Mouse (Mus musculus) limb, embryonic 11.5 days (tissue): ENCODE results near the gene Acap2. TPM values are rescaled to one million over a fixed set of nuclear protein-coding genes. Genes with fewer than 3 reads are reported as not detected.

Experiments
- ATAC-seq: fragments of 200-750 bp; cut with Nextera tagmentation; 2 replicates; pipeline ENCODE4 v1.8.0; 2017; ENCODE audit warnings: low read depth; ENCODE audit not compliant: insufficient number of reproducible peaks, low FRiP score, low TSS enrichment
- DNase-seq: peaks from one replicate; pipeline ENCODE4 v3.0.0-alpha.2; 2015; ENCODE audit warnings: low spot score
- H3K27ac ChIP-seq: fragments of 300-500 bp; sonication (generic); replicated peaks from 2 replicates; pipeline ENCODE4 v1.5.1; 2014; ENCODE audit warnings: low read depth, mild to moderate bottlenecking, low read length
- H3K27me3 ChIP-seq: fragments of 300-500 bp; sonication (generic); 2 replicates; pipeline ENCODE4 v1.6.1; 2014; ENCODE audit warnings: mild to moderate bottlenecking, low read length, mixed read lengths; ENCODE audit not compliant: control insufficient read depth, insufficient read depth
- H3K36me3 ChIP-seq: fragments of 300-500 bp; sonication (generic); 2 replicates; pipeline ENCODE4 v1.6.1; 2014; ENCODE audit warnings: mild to moderate bottlenecking, low read length, moderate library complexity, mixed read lengths; ENCODE audit not compliant: control insufficient read depth, insufficient read depth
- H3K4me1 ChIP-seq: fragments of 300-500 bp; sonication (generic); 2 replicates; pipeline ENCODE4 v1.6.1; 2014; ENCODE audit warnings: low read length, mixed read lengths; ENCODE audit not compliant: control insufficient read depth, insufficient read depth
- H3K4me2 ChIP-seq: fragments of 300-500 bp; sonication (generic); 2 replicates; pipeline ENCODE4 v1.6.1; 2014; ENCODE audit warnings: low read depth, mild to moderate bottlenecking, moderate library complexity; ENCODE audit not compliant: severe bottlenecking
- H3K4me3 ChIP-seq: fragments of 300-500 bp; sonication (generic); 2 replicates; pipeline ENCODE4 v1.5.1; 2014; ENCODE audit warnings: low read depth, low read length
- H3K9ac ChIP-seq: fragments of 300-500 bp; sonication (generic); 2 replicates; pipeline ENCODE4 v1.6.1; 2014; ENCODE audit warnings: mild to moderate bottlenecking, low read length
- H3K9me3 ChIP-seq: fragments of 300-500 bp; sonication (generic); 2 replicates; pipeline ENCODE4 v1.6.1; 2016; ENCODE audit warnings: low read length; ENCODE audit not compliant: control insufficient read depth
- WGBS: fragments of 180-500 bp; shearing (Covaris S2); extraction: QIAGEN DNeasy Blood & Tissue Kit; methylation state at CpG from one replicate; pipeline ENCODE4 v1.1.7; 2014; 5-methylcytosine and 5-hydroxymethylcytosine counted together
- polyA plus RNA-seq: library from polyadenylated mRNA; unstranded; fragments of >200 nt; fragmentation: Nextera tagmentation; extraction: Ambion mirVana; gene quantifications from 2 replicates; pipeline ENCODE4 v1.2.1, GENCODE M21; 2014

The Acap2 gene
- polyA plus RNA-seq, 1 experiment from 2014 or later: 18.0 TPM

DNA sequence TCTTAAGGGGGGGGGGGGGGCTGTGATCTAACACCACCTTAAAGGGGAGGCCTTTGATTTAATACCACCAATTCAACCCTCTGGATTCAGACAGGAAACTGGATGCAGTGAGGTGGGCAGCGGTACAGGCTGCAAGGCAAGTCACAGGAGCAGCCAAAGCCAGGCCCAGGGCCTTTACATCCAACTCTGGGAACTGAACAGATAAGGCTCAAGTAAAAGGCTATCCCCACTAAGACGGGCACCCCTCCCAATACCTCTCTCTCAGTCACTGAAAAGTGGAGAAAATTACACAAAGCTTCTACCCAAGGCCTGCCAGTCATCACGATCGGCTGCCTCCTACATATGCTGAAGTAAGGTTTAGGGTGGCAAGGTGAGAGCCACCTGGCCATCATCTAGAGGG, 141.3 kb downstream of the Acap2 start:
- Histone ChIP-seq H3K9me3 (no peaks in the 10 kb centered on the region), H3K27me3 (no peaks in the 10 kb centered on the region), H3K27ac (no peak overlapping the region), H3K9ac (no peak overlapping the region), H3K36me3 (no peaks in the 10 kb centered on the region), H3K4me1 (peaks cover 27% of the 10 kb centered on the region), H3K4me2 (no peak overlapping the region), H3K4me3 (no peak overlapping the region)
- DNase-seq (no peak), ATAC-seq (no peak)
- 79% methylated on average over 4 of the region's 4 CpGs for WGBS

DNA sequence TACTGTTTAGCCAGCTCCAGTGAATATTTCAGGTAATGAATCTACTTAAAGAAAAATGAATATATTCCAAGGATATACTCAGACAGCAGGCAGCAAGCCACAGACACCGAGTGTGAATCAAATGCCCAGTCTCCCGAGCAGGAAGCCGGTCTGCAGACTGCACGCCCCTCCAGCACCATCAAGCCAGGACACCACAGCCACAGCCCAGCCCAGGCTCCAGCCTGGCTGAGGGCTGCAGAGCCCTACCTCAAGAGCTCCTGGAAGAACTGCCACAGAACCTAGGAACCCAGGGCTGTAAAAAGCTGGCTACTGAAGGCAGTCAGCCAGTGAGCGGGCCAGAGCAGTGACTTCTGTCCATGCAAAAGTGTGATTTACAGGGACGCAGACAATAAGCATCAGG, 148.2 kb downstream of the Acap2 start:
- 64% methylated on average over 6 of the region's 6 CpGs for WGBS
- no peak overlapping the region for H3K4me2 ChIP-seq
- H3K36me3 ChIP-seq: no peaks in the 10 kb centered on the region
- H3K4me3 ChIP-seq: no peak overlapping the region
- H3K27ac ChIP-seq: 0 out of 2 replicates have a peak overlapping the region, but pooled peaks have one; percentile 30
- ATAC-seq (no peak), DNase-seq (no peak)
- peaks cover 2% of the 10 kb centered on the region; the same call in 1 of the 2 replicates for H3K4me1 ChIP-seq
- H3K9ac ChIP-seq: no peak overlapping the region
- H3K27me3 ChIP-seq: no peaks in the 10 kb centered on the region
- no peaks in the 10 kb centered on the region for H3K9me3 ChIP-seq

DNA sequence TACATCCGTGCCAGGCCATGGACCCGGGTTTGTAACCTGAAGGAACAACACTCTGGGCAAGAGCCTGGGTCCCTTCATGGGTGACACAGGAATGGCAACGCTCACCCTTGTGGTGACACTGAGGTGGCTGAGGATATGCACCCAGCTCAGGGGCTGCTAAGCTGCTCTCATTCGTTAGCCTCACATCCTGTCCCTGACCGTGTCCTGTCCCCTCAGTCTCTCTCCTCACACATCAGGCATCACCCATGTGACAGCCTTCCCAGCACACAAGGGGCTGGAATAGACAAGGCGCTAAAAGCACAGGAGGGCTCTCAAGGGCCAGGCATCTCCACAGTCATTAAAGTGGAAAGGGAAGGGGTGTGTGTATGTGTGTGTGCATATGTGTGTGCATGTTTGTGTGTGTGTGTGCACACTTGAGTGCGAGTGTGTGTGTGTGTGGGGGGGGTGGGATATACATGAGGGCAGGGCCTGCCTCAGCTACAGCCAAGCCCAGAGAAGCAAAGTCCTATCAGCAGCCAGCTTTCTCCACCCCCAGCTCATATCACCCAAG, 148.8 kb downstream of the Acap2 start:
- WGBS: 62% methylated on average over 7 of the region's 7 CpGs

DNA sequence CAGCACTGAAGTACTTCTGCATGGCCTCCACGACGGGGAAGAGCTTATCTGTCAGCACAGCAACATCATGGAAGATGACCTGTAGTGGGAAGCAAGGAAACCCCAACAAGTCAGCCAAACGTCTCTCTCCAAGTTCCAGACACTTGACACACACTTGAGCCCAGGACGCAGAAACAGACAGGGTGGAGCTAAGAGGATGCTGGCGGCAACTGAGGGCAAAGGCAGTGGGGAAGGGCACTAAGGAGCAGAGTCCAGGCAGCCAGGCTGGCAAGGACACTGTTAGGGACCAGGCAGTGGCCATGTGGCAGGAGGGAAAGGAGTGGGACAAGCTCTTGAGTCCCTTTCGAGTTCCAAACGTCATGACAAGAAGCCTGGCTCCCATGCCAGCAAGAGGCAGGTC, 150.3 kb downstream of the Acap2 start:
- Histone ChIP-seq H3K4me2 (no peak overlapping the region), H3K36me3 (no peaks in the 10 kb centered on the region), H3K9ac (no peak overlapping the region), H3K4me3 (no peak overlapping the region), H3K4me1 (no peaks in the 10 kb centered on the region; the same call in 1 of the 2 replicates), H3K27ac (no peak overlapping the region), H3K27me3 (no peaks in the 10 kb centered on the region), H3K9me3 (no peaks in the 10 kb centered on the region)
- WGBS: 90% methylated on average over 7 of the region's 7 CpGs
- ATAC-seq (no peak), DNase-seq (no peak)

More for the DNA sequence above, 148.8 kb downstream of the Acap2 start:
- Histone ChIP-seq H3K4me3 (no peak overlapping the region), H3K4me1 (peaks cover 2% of the 10 kb centered on the region; the same call in 1 of the 2 replicates), H3K9me3 (no peaks in the 10 kb centered on the region), H3K36me3 (no peaks in the 10 kb centered on the region), H3K27me3 (no peaks in the 10 kb centered on the region), H3K4me2 (no peak overlapping the region), H3K9ac (no peak overlapping the region), H3K27ac (no peak overlapping the region)
- ATAC-seq: no peak
- DNase-seq: no peak

DNA sequence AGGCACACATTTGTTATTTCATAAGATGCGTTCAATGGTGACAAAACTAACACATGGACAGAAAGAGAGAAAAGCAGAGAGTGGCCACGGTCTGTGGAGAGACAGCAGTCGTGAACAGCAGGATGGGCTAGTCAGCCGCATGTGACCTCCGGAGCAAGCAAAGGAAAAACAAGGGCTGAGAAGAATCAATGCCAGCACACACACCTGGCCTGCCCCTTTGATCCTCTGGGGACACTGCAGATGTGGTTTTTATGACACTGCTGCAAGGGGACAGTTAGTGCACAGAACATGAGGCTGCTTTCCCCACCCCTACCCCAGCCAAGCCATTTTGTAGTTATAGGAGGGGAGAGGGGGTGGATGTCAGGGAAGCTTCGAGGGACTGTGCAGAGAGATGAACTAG, 152.9 kb downstream of the Acap2 start:
- Histone ChIP-seq H3K4me1 (no peaks in the 10 kb centered on the region; the same call in 1 of the 2 replicates), H3K27ac (no peak overlapping the region), H3K4me3 (no peak overlapping the region), H3K36me3 (no peaks in the 10 kb centered on the region), H3K4me2 (no peak overlapping the region), H3K27me3 (no peaks in the 10 kb centered on the region), H3K9me3 (no peaks in the 10 kb centered on the region), H3K9ac (no peak overlapping the region)
- no peak for ATAC-seq
- no peak for DNase-seq
- 53% methylated on average over 6 of the region's 6 CpGs for WGBS

DNA sequence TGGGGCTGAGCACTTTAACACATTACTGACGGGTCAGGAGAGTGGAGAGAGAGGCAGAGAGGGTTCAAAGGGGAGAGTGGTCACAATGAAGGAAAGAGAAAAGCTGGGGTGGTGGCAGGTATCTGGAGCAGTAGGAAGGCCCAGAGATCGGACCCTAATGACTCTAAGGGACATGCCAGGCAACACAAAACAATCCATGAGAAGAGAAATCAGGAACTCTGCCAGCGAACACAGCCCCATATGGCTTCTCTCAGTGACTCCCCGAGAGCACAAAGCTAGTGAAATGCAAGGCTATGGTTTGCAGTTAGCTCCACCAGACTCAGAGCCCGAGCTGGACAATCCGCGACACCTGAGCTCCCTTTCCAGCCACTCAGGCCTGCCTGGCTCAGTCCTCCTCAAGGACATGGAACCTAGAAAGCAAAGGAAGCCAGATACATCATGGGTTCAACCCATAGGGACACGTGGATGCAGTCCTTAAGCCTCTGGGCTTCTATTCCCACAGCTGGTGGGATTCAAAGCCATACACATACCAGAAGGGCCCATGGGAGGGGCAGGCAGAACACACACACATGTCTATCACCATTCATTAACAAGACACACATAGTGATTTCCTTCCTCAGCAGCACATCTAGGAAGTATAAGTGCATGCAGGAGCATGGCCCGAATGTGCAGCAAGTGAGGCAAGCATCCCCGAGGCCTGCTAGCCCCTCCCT, 153.7 kb downstream of the Acap2 start:
- H3K4me3 ChIP-seq: no peak overlapping the region
- H3K4me1 ChIP-seq: no peaks in the 10 kb centered on the region; the same call in 1 of the 2 replicates
- H3K9me3 ChIP-seq: no peaks in the 10 kb centered on the region
- ATAC-seq (no peak), DNase-seq (no peak)
- no peak overlapping the region for H3K27ac ChIP-seq
- no peak overlapping the region for H3K9ac ChIP-seq
- whole genome bisulfite sequencing: 82% methylated on average over 10 of the region's 10 CpGs
- no peaks in the 10 kb centered on the region for H3K27me3 ChIP-seq
- H3K4me2 ChIP-seq: no peak overlapping the region
- H3K36me3 ChIP-seq: no peaks in the 10 kb centered on the region

DNA sequence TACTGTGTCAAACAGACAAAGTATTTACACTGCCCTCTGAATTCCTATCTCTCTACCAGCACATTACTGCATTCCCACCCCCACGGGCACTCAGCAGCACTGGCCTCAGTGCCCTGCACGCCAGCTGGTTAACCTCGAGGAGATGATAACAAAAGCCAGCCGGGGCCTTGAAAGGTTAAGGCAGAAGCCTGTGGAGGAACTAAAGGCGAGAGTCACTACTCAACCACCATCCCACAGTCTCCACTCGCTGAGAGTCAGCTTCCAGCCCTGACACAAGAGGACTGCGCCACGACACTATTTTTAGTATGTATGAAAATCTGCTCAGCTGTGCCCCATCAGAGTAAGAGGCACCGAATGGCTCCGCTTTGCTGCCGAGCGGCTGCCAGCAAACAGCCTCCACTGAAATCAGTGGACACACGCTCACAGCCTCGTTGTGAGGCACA, 154.8 kb downstream of the Acap2 start:
- Histone ChIP-seq H3K27ac (no peak overlapping the region), H3K9ac (no peak overlapping the region), H3K27me3 (no peaks in the 10 kb centered on the region), H3K4me2 (no peak overlapping the region), H3K4me1 (no peaks in the 10 kb centered on the region; the same call in 1 of the 2 replicates), H3K9me3 (no peaks in the 10 kb centered on the region), H3K4me3 (no peak overlapping the region), H3K36me3 (no peaks in the 10 kb centered on the region)
- WGBS: 69% methylated on average over 14 of the region's 14 CpGs
- no peak for DNase-seq
- ATAC-seq: no peak

DNA sequence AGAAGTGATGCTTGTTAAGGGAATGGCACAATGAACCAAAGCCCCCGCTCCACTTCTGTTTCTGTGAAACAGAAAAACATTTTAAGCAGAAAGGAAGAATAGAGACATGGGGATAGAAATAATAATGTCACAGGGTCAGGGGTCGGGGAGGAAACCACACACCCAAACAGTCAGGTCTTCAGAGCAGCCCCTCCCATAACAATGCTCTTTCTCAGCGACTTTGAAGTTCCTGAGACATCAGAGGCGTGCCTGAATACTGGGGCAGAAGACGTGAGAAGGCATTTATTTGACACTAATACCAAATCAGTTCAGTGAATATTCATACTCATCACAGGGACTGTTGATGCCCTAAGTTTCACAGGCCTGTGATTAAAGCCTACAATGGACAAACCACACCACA, 155.8 kb downstream of the Acap2 start:
- Histone ChIP-seq H3K9me3 (no peaks in the 10 kb centered on the region), H3K4me1 (no peaks in the 10 kb centered on the region; the same call in 1 of the 2 replicates), H3K27me3 (no peaks in the 10 kb centered on the region), H3K36me3 (no peaks in the 10 kb centered on the region), H3K9ac (no peak overlapping the region), H3K4me2 (no peak overlapping the region), H3K4me3 (no peak overlapping the region), H3K27ac (no peak overlapping the region)
- 59% methylated on average over 5 of the region's 5 CpGs for WGBS
- ATAC-seq (no peak), DNase-seq (no peak)
